Mouse (Mus musculus) neural tube, embryonic 13.5 days (tissue): ENCODE results near the gene Coro1c. TPM values are rescaled to one million over a fixed set of nuclear protein-coding genes. Genes with fewer than 3 reads are reported as not detected.
A peak's percentile ranks its signal among the peaks of the same experiment; 100 is the strongest.

Experiments
- ATAC-seq: fragments of 200-750 bp; cut with Nextera tagmentation; 2 replicates; pipeline ENCODE4 v1.8.0; 2017; ENCODE audit warnings: low read depth, mild to moderate bottlenecking, moderate TSS enrichment, moderate library complexity
- H3K27ac ChIP-seq: fragments of 300-500 bp; sonication (generic); replicated peaks from 2 replicates; pipeline ENCODE4 v1.5.1; 2015; ENCODE audit warnings: moderate library complexity, mild to moderate bottlenecking, inconsistent platforms
- H3K27me3 ChIP-seq: fragments of 300-500 bp; sonication (generic); 2 replicates; pipeline ENCODE4 v1.6.1; 2015; ENCODE audit warnings: mild to moderate bottlenecking, inconsistent platforms
- H3K36me3 ChIP-seq: fragments of 300-500 bp; sonication (generic); 2 replicates; pipeline ENCODE4 v1.6.1; 2015; ENCODE audit warnings: mild to moderate bottlenecking, inconsistent platforms
- H3K4me1 ChIP-seq: fragments of 300-500 bp; sonication (generic); replicated peaks from 2 replicates; pipeline ENCODE4 v1.6.1; 2015; ENCODE audit warnings: inconsistent platforms
- H3K4me2 ChIP-seq: fragments of 300-500 bp; sonication (generic); 2 replicates; pipeline ENCODE4 v1.6.1; 2015; ENCODE audit warnings: inconsistent platforms, mild to moderate bottlenecking, moderate library complexity
- H3K4me3 ChIP-seq: fragments of 300-500 bp; sonication (generic); 2 replicates; pipeline ENCODE4 v1.5.1; 2015; ENCODE audit warnings: mild to moderate bottlenecking, inconsistent platforms
- H3K9ac ChIP-seq: fragments of 300-500 bp; sonication (generic); 2 replicates; pipeline ENCODE4 v1.6.1; 2015; ENCODE audit warnings: moderate library complexity, mild to moderate bottlenecking, inconsistent platforms
- H3K9me3 ChIP-seq: fragments of 300-500 bp; sonication (generic); 2 replicates; pipeline ENCODE4 v1.6.1; 2016; ENCODE audit warnings: inconsistent platforms
- WGBS: fragments of 180-500 bp; shearing (Covaris S2); methylation state at CpG from one replicate; pipeline ENCODE4 v1.1.7; 2015; 5-methylcytosine and 5-hydroxymethylcytosine counted together
- polyA plus RNA-seq: library from polyadenylated mRNA; unstranded; fragments of >200 nt; fragmentation: Nextera tagmentation; extraction: Ambion mirVana; gene quantifications from 2 replicates; pipeline ENCODE4 v1.2.1, GENCODE M21; 2015

Coro1c gene
- polyA plus RNA-seq, 1 experiment from 2014 or later = 183 TPM

DNA sequence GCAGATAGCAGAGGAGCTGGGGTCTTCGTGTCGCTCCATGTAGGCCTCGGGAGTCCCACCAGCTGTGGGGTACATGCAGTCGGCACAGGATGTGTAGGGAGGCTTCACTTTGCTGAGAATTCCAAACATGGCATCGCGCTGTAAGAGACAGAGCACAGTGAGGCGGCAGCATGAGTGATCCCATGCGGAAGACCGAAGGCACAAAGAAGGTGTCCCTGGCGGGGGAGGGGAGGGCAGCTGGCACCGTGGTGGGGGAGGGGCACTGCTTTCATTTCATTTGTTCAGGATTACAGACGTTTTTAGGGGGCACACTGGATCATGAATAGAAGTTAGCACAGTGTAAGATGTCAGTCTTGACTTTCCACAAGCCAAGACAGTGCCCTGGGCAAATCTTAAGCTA lies 34.8 kb upstream of the Coro1c start:
- 64% methylated on average over 12 of the region's 12 CpGs for WGBS
- no peak for ATAC-seq
- no peaks in the 10 kb centered on the region for H3K27me3 ChIP-seq

DNA sequence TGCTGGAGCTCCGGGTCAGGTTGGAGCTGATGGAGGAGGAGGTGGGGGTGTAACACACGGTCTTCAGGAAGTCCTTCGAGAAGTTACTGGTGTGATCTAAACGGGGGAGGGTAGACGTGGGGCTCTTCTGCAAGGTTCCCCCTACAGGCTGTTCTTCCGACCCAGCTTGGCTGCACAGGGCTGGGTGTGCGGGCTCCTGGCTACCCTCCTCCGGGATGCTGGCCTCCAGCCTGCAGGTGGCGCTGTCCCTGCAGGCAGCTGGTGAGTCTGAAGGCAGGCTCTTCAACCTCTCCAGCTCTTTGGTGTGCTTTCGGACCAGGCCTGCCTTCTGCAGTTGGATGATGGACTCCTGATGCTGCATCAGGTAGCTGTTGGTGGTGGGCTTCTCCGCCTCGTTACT lies 34.0 kb upstream of the Coro1c start:
- Histone ChIP-seq H3K36me3 (peaks cover 90% of the 10 kb centered on the region), H3K4me3 (no peak overlapping the region), H3K27ac (no peak overlapping the region), H3K9me3 (no peaks in the 10 kb centered on the region), H3K9ac (no peak overlapping the region), H3K4me1 (peaks cover 15% of the 10 kb centered on the region), H3K4me2 (no peak overlapping the region), H3K27me3 (no peaks in the 10 kb centered on the region)
- 90% methylated on average over 12 of the region's 12 CpGs for WGBS
- ATAC-seq = no peak

More for the DNA sequence above, 34.8 kb upstream of the Coro1c start:
- H3K4me2 ChIP-seq = no peak overlapping the region
- peaks cover 93% of the 10 kb centered on the region for H3K36me3 ChIP-seq
- peak overlapping the region; percentile 56; the same call in 1 of the 2 replicates for H3K27ac ChIP-seq
- no peak overlapping the region for H3K9ac ChIP-seq
- H3K4me3 ChIP-seq = no peak overlapping the region
- no peaks in the 10 kb centered on the region for H3K9me3 ChIP-seq
- H3K4me1 ChIP-seq = peaks cover 9% of the 10 kb centered on the region; the same call in 1 of the 2 replicates

DNA sequence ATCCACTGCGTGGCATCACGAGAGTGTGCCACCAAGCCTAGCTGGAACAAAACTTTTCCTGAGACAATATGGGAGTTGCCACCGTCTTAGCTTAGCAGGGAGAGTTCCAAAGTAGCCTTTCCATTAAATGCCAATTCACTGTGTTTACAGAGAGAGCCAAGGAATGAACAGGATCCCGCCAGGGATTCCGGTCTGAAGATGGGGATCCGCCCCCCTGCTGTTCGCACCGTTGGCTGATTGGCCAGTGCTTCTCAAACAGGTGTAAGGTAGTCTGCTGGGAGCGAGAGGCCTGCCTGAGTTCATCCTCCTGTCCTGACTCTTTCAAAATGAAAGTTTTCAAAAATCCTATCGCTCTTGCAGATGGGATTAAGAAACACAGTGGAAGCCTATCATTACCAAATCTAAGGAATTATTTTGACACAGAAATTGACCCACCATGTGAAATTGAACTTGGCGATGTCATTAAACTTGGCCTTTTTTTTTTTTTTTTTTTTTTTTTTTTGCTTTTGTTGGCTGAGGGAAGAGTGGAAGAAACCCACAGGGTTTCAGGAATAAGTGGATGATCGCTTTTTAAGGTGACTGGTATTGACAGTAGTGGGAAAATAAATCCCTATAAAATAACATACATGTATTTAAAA lies 30.8 kb upstream of the Coro1c start:
- 54% methylated on average over 12 of the region's 12 CpGs for WGBS
- Histone ChIP-seq H3K9me3 (no peaks in the 10 kb centered on the region), H3K36me3 (peaks cover 64% of the 10 kb centered on the region), H3K4me2 (no peak overlapping the region), H3K4me3 (no peak overlapping the region), H3K4me1 (peaks cover 15% of the 10 kb centered on the region), H3K9ac (no peak overlapping the region), H3K27ac (no peak overlapping the region), H3K27me3 (no peaks in the 10 kb centered on the region)
- ATAC-seq = no peak

DNA sequence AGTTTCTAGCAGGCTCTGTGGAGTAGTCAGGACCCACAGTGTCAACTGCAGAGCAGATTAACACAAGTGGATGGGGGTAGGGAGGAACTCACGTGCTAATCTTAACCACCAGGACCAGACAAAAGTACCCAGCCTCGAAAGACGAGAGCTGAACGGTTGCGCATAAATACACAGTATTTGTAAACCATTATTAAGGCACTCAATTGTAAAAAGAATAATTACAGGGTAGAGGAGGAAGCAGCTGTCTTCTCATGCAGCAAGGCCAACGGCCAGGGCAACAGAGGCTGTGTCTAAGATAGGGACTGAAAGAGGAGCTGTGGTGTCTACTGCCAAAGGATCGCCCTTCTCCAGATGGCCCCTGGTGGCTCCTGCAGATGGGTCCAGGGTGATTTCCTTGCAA lies 29.1 kb upstream of the Coro1c start:
- Histone ChIP-seq H3K9ac (no peak overlapping the region), H3K27me3 (no peaks in the 10 kb centered on the region), H3K27ac (peak overlapping the region; percentile 33), H3K4me1 (peaks cover 6% of the 10 kb centered on the region), H3K36me3 (peaks cover 47% of the 10 kb centered on the region), H3K4me3 (no peak overlapping the region), H3K4me2 (no peak overlapping the region), H3K9me3 (no peaks in the 10 kb centered on the region)
- WGBS = 52% methylated on average over 7 of the region's 7 CpGs
- ATAC-seq = no peak

DNA sequence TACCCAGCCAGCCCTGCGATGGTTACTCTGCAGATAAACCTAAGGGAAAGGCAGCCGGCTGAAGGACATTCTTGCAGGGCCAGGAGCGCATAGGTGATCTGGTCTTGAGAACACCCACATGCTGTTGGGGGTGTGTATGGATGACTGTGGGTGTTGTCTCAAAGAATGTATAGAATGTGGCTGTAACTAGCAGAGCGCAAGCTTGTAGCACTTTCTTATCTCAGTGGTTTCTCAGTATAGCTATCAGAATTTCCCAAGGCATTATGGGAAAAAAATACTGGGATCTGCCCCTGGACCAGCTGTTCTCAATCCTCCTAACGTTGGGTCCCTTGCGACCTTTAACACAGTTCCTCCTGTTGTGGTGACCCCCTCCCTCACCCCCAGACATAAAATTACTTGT lies 25.3 kb upstream of the Coro1c start:
- Histone ChIP-seq H3K9ac (no peak overlapping the region), H3K4me3 (no peak overlapping the region), H3K36me3 (0 out of 2 replicates have a peak, but pooled peaks cover 11% of the 10 kb centered on the region), H3K4me2 (no peak overlapping the region), H3K27me3 (no peaks in the 10 kb centered on the region), H3K4me1 (peaks cover 22% of the 10 kb centered on the region), H3K27ac (no peak overlapping the region), H3K9me3 (no peaks in the 10 kb centered on the region)
- 87% methylated on average over 6 of the region's 6 CpGs for WGBS
- no peak for ATAC-seq

DNA sequence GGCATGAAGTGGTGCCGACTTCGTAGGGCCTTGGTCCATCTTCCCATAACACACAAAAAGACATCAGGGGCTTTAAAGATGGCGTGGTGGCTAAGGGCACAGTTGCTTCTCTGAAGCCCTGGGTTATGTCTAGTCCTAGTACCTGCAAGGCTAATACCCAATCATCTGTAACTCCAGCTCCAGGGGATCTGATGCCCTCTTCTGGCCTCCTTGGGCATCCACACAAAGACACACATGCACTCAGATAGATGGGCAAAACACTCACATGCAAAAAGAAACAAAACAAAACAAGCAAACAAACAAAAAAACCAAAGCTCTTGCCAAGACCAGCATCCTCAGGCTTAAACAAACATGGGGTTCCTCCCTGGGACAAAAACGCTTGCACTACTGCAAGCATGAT lies 24.9 kb upstream of the Coro1c start:
- Histone ChIP-seq H3K4me3 (no peak overlapping the region), H3K36me3 (0 out of 2 replicates have a peak, but pooled peaks cover 7% of the 10 kb centered on the region), H3K4me1 (peaks cover 22% of the 10 kb centered on the region), H3K27me3 (no peaks in the 10 kb centered on the region), H3K27ac (no peak overlapping the region), H3K9me3 (no peaks in the 10 kb centered on the region), H3K9ac (no peak overlapping the region), H3K4me2 (no peak overlapping the region)
- WGBS = 88% methylated on average over 4 of the region's 4 CpGs
- ATAC-seq = no peak

DNA sequence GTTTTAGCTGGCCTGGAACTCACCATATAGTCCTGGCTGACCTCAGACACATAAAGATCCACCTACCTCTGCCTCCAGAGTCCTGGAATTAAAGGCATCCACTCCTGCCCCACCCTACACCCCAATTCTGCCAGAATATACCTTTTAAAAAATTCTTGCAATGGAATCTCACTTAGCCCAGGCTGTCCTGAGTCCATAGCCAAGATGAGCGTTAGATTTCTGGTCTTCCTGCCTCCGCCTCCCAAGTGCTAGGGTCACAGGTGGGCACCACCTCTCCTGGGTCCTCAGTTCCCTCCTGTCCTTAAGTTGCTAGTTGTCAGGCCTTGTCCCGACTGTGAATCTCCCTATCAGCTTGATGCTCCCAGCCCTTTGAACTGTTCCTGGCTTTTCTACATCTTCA lies 23.8 kb upstream of the Coro1c start:
- Histone ChIP-seq H3K36me3 (0 out of 2 replicates have a peak, but pooled peaks cover under 1% of the 10 kb centered on the region), H3K4me1 (peaks cover 16% of the 10 kb centered on the region), H3K27me3 (no peaks in the 10 kb centered on the region), H3K4me3 (no peak overlapping the region), H3K27ac (no peak overlapping the region), H3K4me2 (no peak overlapping the region), H3K9me3 (0 out of 2 replicates have a peak, but pooled peaks cover 4% of the 10 kb centered on the region), H3K9ac (no peak overlapping the region)
- WGBS = 84% methylated on average over 3 of the region's 3 CpGs
- no peak for ATAC-seq

DNA sequence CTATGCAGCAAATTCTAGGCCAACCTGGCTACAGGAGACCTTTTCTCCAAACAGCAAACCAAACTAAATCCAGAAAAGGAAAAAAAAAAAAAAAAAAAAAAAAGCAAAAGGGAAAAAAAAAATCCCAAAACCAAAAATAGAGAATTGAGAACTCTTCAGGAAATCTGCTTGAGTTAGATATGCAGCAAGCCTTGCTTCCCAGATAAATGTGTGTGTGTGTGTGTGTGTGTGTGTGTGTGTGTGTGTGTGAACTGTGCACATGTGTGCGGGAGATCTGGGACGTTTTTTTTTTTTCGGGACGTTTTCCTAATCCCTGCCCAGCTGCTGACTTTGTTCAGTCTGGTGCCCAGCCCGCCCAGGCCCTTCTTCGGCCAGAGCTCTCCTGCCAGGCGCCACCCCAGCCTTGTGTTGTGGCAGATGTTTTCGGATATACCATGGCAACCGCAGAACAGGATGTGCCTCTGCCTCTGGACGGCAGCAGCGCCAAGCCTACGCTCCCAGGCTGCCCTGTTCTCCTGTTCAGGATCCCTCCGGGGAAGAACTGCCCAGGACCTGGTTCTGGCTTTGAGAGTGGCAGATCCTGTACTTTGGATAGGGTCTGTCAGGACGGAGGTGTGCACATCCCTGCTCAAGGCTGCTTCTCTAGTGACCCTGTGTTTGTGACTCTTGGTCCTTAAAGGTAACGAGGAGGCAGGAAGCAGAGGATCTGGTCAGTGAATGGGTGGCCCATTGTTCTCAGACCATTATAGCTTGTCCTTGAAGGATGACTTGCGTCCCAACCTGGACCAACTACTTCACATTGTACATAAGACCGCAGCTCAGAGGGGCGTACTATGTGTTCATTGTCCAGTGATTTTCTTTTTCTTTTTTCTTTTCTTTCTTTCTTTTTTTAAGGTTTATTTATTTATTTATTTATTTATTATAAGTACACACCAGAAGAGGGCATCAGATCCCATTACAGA lies 22.4 kb upstream of the Coro1c start:
- H3K27me3 ChIP-seq = no peaks in the 10 kb centered on the region
- ATAC-seq = peak; percentile 51; the same call in 1 of the 2 replicates
- 19% methylated on average over 18 of the region's 18 CpGs for WGBS

DNA sequence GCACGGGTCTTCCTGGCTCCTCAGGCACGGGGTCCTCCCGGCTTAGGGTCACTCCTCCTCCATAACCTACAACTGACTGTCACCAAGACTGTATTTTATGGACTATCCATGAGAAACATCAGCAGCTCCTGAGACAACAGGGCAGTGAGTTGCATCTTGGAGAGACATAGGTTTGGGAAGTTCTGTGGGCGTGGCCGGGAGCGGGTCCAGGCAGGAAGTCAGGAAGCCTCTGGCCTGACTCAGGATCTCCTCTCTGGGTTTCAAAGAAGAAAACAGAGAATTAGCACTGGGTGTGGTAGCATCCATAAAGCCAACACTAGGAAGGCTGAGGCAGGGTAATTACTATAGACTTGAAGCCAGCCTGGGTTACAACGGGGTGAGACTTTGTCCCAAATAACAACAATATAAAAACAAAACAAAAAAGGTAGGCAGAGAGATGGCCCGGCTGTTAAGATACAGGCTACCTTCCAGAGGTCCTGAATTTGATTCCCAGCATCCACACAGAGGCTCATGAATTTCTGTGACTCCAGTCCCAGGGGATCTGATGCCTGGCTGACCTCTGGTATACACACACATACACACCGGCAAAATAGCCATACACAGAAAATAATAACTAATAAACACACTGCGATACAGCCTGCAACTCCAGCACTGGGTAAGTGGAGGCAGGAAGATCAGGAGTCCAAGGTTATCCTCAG lies 21.5 kb upstream of the Coro1c start:
- Histone ChIP-seq H3K36me3 (no peaks in the 10 kb centered on the region), H3K4me1 (peaks cover 16% of the 10 kb centered on the region), H3K4me3 (no peak overlapping the region), H3K4me2 (no peak overlapping the region), H3K9ac (no peak overlapping the region), H3K27me3 (no peaks in the 10 kb centered on the region), H3K9me3 (0 out of 2 replicates have a peak, but pooled peaks cover 4% of the 10 kb centered on the region), H3K27ac (no peak overlapping the region; the same call in 1 of the 2 replicates)
- no peak for ATAC-seq
- WGBS = 51% methylated on average over 10 of the region's 10 CpGs

More for the DNA sequence above, 22.4 kb upstream of the Coro1c start:
- Histone ChIP-seq H3K4me3 (no peak overlapping the region), H3K4me1 (peaks cover 16% of the 10 kb centered on the region), H3K27ac (peak overlapping the region; percentile 62), H3K36me3 (no peaks in the 10 kb centered on the region), H3K4me2 (peak overlapping the region; percentile 35), H3K9me3 (0 out of 2 replicates have a peak, but pooled peaks cover 4% of the 10 kb centered on the region), H3K9ac (0 out of 2 replicates have a peak overlapping the region, but pooled peaks have one; percentile 38)

DNA sequence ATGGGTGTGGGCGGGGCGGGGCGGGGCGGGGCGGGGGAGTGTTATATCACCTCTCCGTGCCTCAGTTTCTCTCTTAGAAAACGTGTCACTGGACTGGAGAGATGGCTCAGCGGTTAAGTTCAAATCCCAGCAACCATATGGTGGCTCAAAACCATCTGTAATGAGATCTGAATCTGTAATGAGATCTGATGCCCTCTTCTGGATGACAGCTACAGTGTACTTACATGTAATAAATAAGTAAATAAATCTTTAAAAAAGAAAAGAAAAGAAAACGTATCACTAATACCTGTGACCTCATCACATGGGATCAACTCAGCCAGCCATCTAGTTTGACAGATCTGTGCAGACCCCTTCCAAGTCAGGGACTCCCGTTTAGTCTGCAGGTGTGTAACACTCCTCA lies 21.0 kb upstream of the Coro1c start:
- WGBS = 70% methylated on average over 10 of the region's 10 CpGs
- H3K4me3 ChIP-seq = no peak overlapping the region
- no peak overlapping the region for H3K4me2 ChIP-seq
- no peak for ATAC-seq
- H3K36me3 ChIP-seq = no peaks in the 10 kb centered on the region
- peaks cover 16% of the 10 kb centered on the region for H3K4me1 ChIP-seq
- 0 out of 2 replicates have a peak, but pooled peaks cover 4% of the 10 kb centered on the region for H3K9me3 ChIP-seq
- no peak overlapping the region for H3K27ac ChIP-seq
- no peak overlapping the region for H3K9ac ChIP-seq
- H3K27me3 ChIP-seq = no peaks in the 10 kb centered on the region

DNA sequence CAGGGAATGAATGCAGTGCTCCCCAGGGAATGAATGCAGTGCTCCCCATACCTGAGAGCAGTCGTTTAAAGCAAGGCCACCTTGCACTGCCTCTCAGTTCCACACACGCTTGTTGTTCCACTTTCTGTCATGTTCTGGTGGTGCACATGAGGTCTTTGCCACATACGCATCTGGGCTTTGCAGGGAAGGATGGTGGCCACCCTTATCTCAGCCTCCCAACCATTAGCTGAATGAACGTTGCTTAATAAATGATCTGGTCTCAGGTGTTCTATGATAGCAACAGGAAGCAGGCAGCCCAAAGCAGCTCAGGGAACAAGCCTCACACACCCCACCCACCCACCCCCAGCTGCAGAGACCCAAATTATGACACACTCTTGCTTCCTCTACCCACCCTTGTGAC lies 16.1 kb upstream of the Coro1c start:
- Histone ChIP-seq H3K27me3 (no peaks in the 10 kb centered on the region), H3K36me3 (no peaks in the 10 kb centered on the region), H3K4me2 (no peak overlapping the region), H3K9me3 (0 out of 2 replicates have a peak, but pooled peaks cover 4% of the 10 kb centered on the region), H3K27ac (no peak overlapping the region), H3K4me1 (peaks cover 14% of the 10 kb centered on the region), H3K4me3 (no peak overlapping the region), H3K9ac (no peak overlapping the region)
- ATAC-seq = no peak
- WGBS = 86% methylated on average over 4 of the region's 4 CpGs
